ENCODE assay signal across 17 mouse cellular contexts in genomic region chr13:69525867-69526266, GRCm38 (mm10). TPM values are rescaled to one million over a fixed set of nuclear protein-coding genes. Genes with fewer than 3 reads are reported as not detected.
DNase-seq lines count a peak whose midpoint lies in the region; ATAC-seq and TF ChIP-seq lines count a peak whose summit lies in the region.
"Had no signal": no experiment of that assay in that cellular context is flagged by ENCODE, and none has a peak within 500 bp of the region (broad histone marks: within the 10 kb centered on the region; RNA-seq: fewer than 3 reads in every experiment).

No protein-coding gene starts in this region.

- no peaks in the 10 kb centered on the region for H3K9me3 ChIP-seq in kidney, embryonic 15.5 days (replicated peaks)
- H3K9me3 ChIP-seq in liver, embryonic 14.5 days (ENCODE audit: control insufficient read depth, low read length): no peaks in the 10 kb centered on the region
- H3K9me3 ChIP-seq: embryonic facial prominence, embryonic 12.5 days; hindbrain, embryonic 13.5 days; stomach, embryonic 15.5 days had no signal

- no peak overlapping the region for H3K4me3 ChIP-seq in layer of hippocampus, adult 2 months
- no peak overlapping the region for H3K4me3 ChIP-seq in kidney, embryonic 15.5 days (replicated peaks)
- H3K4me3 ChIP-seq in liver, embryonic 14.5 days (ENCODE audit: insufficient read depth in 1 of 2, low read depth in 2 of 2, low read length in 2 of 2): no peak overlapping the region
- H3K4me3 ChIP-seq: embryonic facial prominence, embryonic 12.5 days; hindbrain, embryonic 13.5 days; left cerebral cortex, adult 2 months; stomach, embryonic 15.5 days had no signal

- WGBS in kidney, embryonic 15.5 days: 64% methylated on average over 4 of the region's 4 CpGs
- WGBS in liver, embryonic 14.5 days (ENCODE audit: insufficient replicate concordance): 67% methylated on average over 4 of the region's 4 CpGs

- peaks cover 21% of the 10 kb centered on the region for H3K36me3 ChIP-seq in kidney, embryonic 15.5 days
- H3K36me3 ChIP-seq in liver, embryonic 14.5 days (replicated peaks; ENCODE audit: control insufficient read depth, insufficient read depth, low read depth): no peaks in the 10 kb centered on the region; the same call in 1 of the 2 replicates
- H3K36me3 ChIP-seq: hindbrain, embryonic 13.5 days; stomach, embryonic 15.5 days had no signal

- peak overlapping the region; percentile 85; the same call in 1 of the 2 replicates for H3K27ac ChIP-seq in layer of hippocampus, adult 2 months
- H3K27ac ChIP-seq in kidney, embryonic 15.5 days: peak overlapping the region; percentile 78
- no peak overlapping the region for H3K27ac ChIP-seq in liver, embryonic 14.5 days
- H3K27ac ChIP-seq: embryonic facial prominence, embryonic 12.5 days; hindbrain, embryonic 13.5 days; left cerebral cortex, adult 2 months; stomach, embryonic 15.5 days had no signal

- H3K4me1 ChIP-seq in kidney, embryonic 15.5 days: peaks cover 74% of the 10 kb centered on the region
- H3K4me1 ChIP-seq in liver, embryonic 14.5 days (replicated peaks; ENCODE audit: control insufficient read depth in 2 of 2, insufficient read depth in 2 of 2, low read length in 1 of 2): peaks cover 9 to 32% of the 10 kb centered on the region in 2 experiments; a peak in 3 of 4 replicates

- ATAC-seq in granulocyte monocyte progenitor cell, adult 5-6 weeks (replicated peaks; ENCODE audit: poor library complexity, severe bottlenecking): peak; percentile 26; the same call in 1 of the 2 replicates
- ATAC-seq in kidney, embryonic 15.5 days (replicated peaks; ENCODE audit: low FRiP score): peak; percentile 64
- peak; percentile 35; the same call in 1 of the 2 replicates for ATAC-seq in liver, embryonic 14.5 days (ENCODE audit: insufficient read depth)
- ATAC-seq: forebrain, postnatal 0 days had no signal

- no peak for TF ChIP-seq CTCF in layer of hippocampus, adult 2 months (conservative IDR thresholded peaks at IDR 0.05)
- no peak for TF ChIP-seq CTCF in liver, embryonic 14.5 days (IDR thresholded peaks at IDR 0.05; ENCODE audit: low read depth)

- TF ChIP-seq EP300 in liver, embryonic 14.5 days (IDR thresholded peaks at IDR 0.05; ENCODE audit: low read depth): no peak

- no peak overlapping the region; the same call in 1 of the 2 replicates for H3K9ac ChIP-seq in kidney, embryonic 15.5 days
- H3K9ac ChIP-seq in liver, embryonic 14.5 days (replicated peaks): no peak overlapping the region
- H3K9ac ChIP-seq: embryonic facial prominence, embryonic 12.5 days; forebrain, postnatal 0 days; hindbrain, embryonic 13.5 days; stomach, embryonic 15.5 days had no signal

- no peak for DNase-seq in layer of hippocampus, adult 2 months (ENCODE audit: low spot score in 2 of 2)
- DNase-seq in layer of hippocampus, postnatal 25 days (ENCODE audit: extremely low spot score in 1 of 2, low spot score in 1 of 2): no peak
- DNase-seq in liver, embryonic 14.5 days (ENCODE audit: low read depth in 3 of 3, low spot score in 3 of 3): no peak
- DNase-seq in cerebellum, postnatal 25 days: no peak
- DNase-seq in thymus, postnatal 25 days: no peak
- no peak for DNase-seq in left cerebral cortex, adult 18-20 months (ENCODE audit: low spot score in 2 of 2)
- DNase-seq: adrenal gland, postnatal 10 days; forebrain, postnatal 0 days; heart, adult 18-20 months; right cerebral cortex, postnatal 25 days had no signal

- H3K4me2 ChIP-seq in kidney, embryonic 15.5 days: peak overlapping the region; percentile 16; the same call in 1 of the 2 replicates
- H3K4me2 ChIP-seq in liver, embryonic 14.5 days (ENCODE audit: low read depth): peak overlapping the region; percentile 26
- H3K4me2 ChIP-seq: embryonic facial prominence, embryonic 12.5 days; hindbrain, embryonic 13.5 days; stomach, embryonic 15.5 days had no signal

- no peaks in the 10 kb centered on the region for H3K27me3 ChIP-seq in kidney, embryonic 15.5 days
- H3K27me3 ChIP-seq in liver, embryonic 14.5 days (ENCODE audit: control insufficient read depth, insufficient read depth, low read length): no peaks in the 10 kb centered on the region
- H3K27me3 ChIP-seq: CH12.LX; embryonic facial prominence, embryonic 12.5 days; hindbrain, embryonic 13.5 days; stomach, embryonic 15.5 days had no signal

RNA-seq across cellular contexts. Expression of gene Nsun2, which starts 7.7 kb away (rescaled TPM):
- total RNA-seq in layer of hippocampus, adult 2 months (2021): 10 to 100 TPM; 99.2 to 99.8 TPM
- total RNA-seq in layer of hippocampus, postnatal 25 days (2021): 10 to 100 TPM; 80.5 to 85.3 TPM
- 117 and 132 TPM in 2 replicates for total RNA-seq in granulocyte monocyte progenitor cell, adult 5-6 weeks (2014; fragmentation: Nextera tagmentation)
- 217 and 233 TPM in 2 replicates for total RNA-seq in granulocyte monocyte progenitor cell, adult 5-6 weeks (2017)
- polyA plus RNA-seq in kidney, embryonic 15.5 days (2015; fragmentation: Nextera tagmentation; extraction: Ambion mirVana): 130 TPM in 2 replicates
- polyA plus RNA-seq in liver, embryonic 14.5 days (2012; rRNA removed): 39.7 and 58.7 TPM in 2 replicates
- polyA plus RNA-seq in liver, embryonic 14.5 days (2014; fragmentation: Nextera tagmentation; extraction: Ambion mirVana): 88.8 and 98.1 TPM in 2 replicates
- total RNA-seq in left cerebral cortex, adult 18-20 months (2021): 10 to 100 TPM; 85.3 to 88.4 TPM

RNA-seq across cellular contexts. Expression of gene Tent4a, which starts 8.6 kb away (rescaled TPM):
- 10 to 100 TPM; 44.0 to 46.4 TPM for total RNA-seq in layer of hippocampus, adult 2 months (2021)
- 10 to 100 TPM; 42.3 to 43.9 TPM for total RNA-seq in layer of hippocampus, postnatal 25 days (2021)
- total RNA-seq in granulocyte monocyte progenitor cell, adult 5-6 weeks (2014; fragmentation: Nextera tagmentation): 9.0 and 10.6 TPM in 2 replicates
- total RNA-seq in granulocyte monocyte progenitor cell, adult 5-6 weeks (2017): 10.9 and 11.4 TPM in 2 replicates
- 5.1 and 5.5 TPM in 2 replicates for polyA plus RNA-seq in kidney, embryonic 15.5 days (2015; fragmentation: Nextera tagmentation; extraction: Ambion mirVana)
- polyA plus RNA-seq in liver, embryonic 14.5 days (2012; rRNA removed): 5.4 and 6.3 TPM in 2 replicates
- polyA plus RNA-seq in liver, embryonic 14.5 days (2014; fragmentation: Nextera tagmentation; extraction: Ambion mirVana): 2.3 and 3.0 TPM in 2 replicates
- total RNA-seq in left cerebral cortex, adult 18-20 months (2021): 10 to 100 TPM; 49.1 to 50.5 TPM
